Mouse (Mus musculus): ENCODE results near the gene Serinc2. TPM values are rescaled to one million over a fixed set of nuclear protein-coding genes. Genes with fewer than 3 reads are reported as not detected.

Gene Serinc2
- polyA plus RNA-seq, 1 experiment = 66.5 TPM

GRCm38 (mm10) chr4:130302285-130302870, 23.4 kb upstream of the Serinc2 start:
- no peak for TF ChIP-seq CTCF (IDR thresholded peaks at IDR 0.05; ENCODE audit: insufficient read depth, low read length)
- no peak for TF ChIP-seq POLR2A (IDR thresholded peaks at IDR 0.05; ENCODE audit: borderline replicate concordance, extremely low read depth, low read depth, low read length)
- Histone ChIP-seq H3K4me1 (ENCODE audit: control insufficient read depth, insufficient read depth, low read length) (no peaks in the 10 kb centered on the region), H3K4me3 (replicated peaks; ENCODE audit: extremely low read depth, low read depth, low read length) (no peak overlapping the region)
- 57% methylated on average over 12 of the region's 12 CpGs for WGBS
- DNase-seq = no peak

- TF ChIP-seq CTCF (IDR thresholded peaks at IDR 0.05; ENCODE audit: insufficient read depth, low read length) (no peak), POLR2A (IDR thresholded peaks at IDR 0.05; ENCODE audit: borderline replicate concordance, extremely low read depth, low read depth, low read length) (no peak)
- no peak overlapping the region for H3K4me3 ChIP-seq (replicated peaks; ENCODE audit: extremely low read depth, low read depth, low read length)
- H3K4me1 ChIP-seq (ENCODE audit: control insufficient read depth, insufficient read depth, low read length) = no peaks in the 10 kb centered on the region
- 69% methylated on average over 8 of the region's 8 CpGs for WGBS
- DNase-seq = no peak
These were observed 20.6 kb upstream of the Serinc2 start for GRCm38 (mm10) chr4:130299629-130300018.

- Histone ChIP-seq H3K4me3 (replicated peaks; ENCODE audit: extremely low read depth, low read depth, low read length) (no peak overlapping the region), H3K4me1 (ENCODE audit: control insufficient read depth, insufficient read depth, low read length) (no peaks in the 10 kb centered on the region)
- WGBS = 75% methylated on average over 11 of the region's 11 CpGs
- DNase-seq = no peak
- TF ChIP-seq CTCF (IDR thresholded peaks at IDR 0.05; ENCODE audit: insufficient read depth, low read length) = no peak
- no peak for TF ChIP-seq POLR2A (IDR thresholded peaks at IDR 0.05; ENCODE audit: borderline replicate concordance, extremely low read depth, low read depth, low read length)
These were observed 20.0 kb upstream of the Serinc2 start for GRCm38 (mm10) chr4:130298877-130299628.

- DNase-seq = no peak
- Histone ChIP-seq H3K4me3 (replicated peaks; ENCODE audit: extremely low read depth, low read depth, low read length) (no peak overlapping the region), H3K4me1 (ENCODE audit: control insufficient read depth, insufficient read depth, low read length) (no peaks in the 10 kb centered on the region)
- 24% methylated on average over 13 of the region's 13 CpGs for WGBS
- TF ChIP-seq CTCF (IDR thresholded peaks at IDR 0.05; ENCODE audit: insufficient read depth, low read length) (peak; percentile 82), POLR2A (IDR thresholded peaks at IDR 0.05; ENCODE audit: borderline replicate concordance, extremely low read depth, low read depth, low read length) (no peak)
These were observed 18.1 kb upstream of the Serinc2 start for GRCm38 (mm10) chr4:130297123-130297529.

GRCm38 (mm10) chr4:130296243-130296965, 17.4 kb upstream of the Serinc2 start:
- Histone ChIP-seq H3K4me3 (replicated peaks; ENCODE audit: extremely low read depth, low read depth, low read length) (no peak overlapping the region), H3K4me1 (ENCODE audit: control insufficient read depth, insufficient read depth, low read length) (no peaks in the 10 kb centered on the region)
- 87% methylated on average over 13 of the region's 13 CpGs for WGBS
- no peak for TF ChIP-seq CTCF (IDR thresholded peaks at IDR 0.05; ENCODE audit: insufficient read depth, low read length)
- no peak for TF ChIP-seq POLR2A (IDR thresholded peaks at IDR 0.05; ENCODE audit: borderline replicate concordance, extremely low read depth, low read depth, low read length)
- no peak for DNase-seq

- WGBS = 35% methylated on average over 23 of the region's 23 CpGs
- H3K4me3 ChIP-seq (replicated peaks; ENCODE audit: extremely low read depth, low read depth, low read length) = no peak overlapping the region
- TF ChIP-seq CTCF (IDR thresholded peaks at IDR 0.05; ENCODE audit: insufficient read depth, low read length) = no peak
- no peak for TF ChIP-seq POLR2A (IDR thresholded peaks at IDR 0.05; ENCODE audit: borderline replicate concordance, extremely low read depth, low read depth, low read length)
- H3K4me1 ChIP-seq (ENCODE audit: control insufficient read depth, insufficient read depth, low read length) = no peaks in the 10 kb centered on the region
- DNase-seq = peak; percentile 29
These were observed 16.2 kb upstream of the Serinc2 start for GRCm38 (mm10) chr4:130295047-130295745.

- H3K4me1 ChIP-seq (ENCODE audit: control insufficient read depth, insufficient read depth, low read length) = no peaks in the 10 kb centered on the region
- 82% methylated on average over 8 of the region's 8 CpGs for WGBS
- no peak for DNase-seq
- TF ChIP-seq CTCF (IDR thresholded peaks at IDR 0.05; ENCODE audit: insufficient read depth, low read length) (no peak), POLR2A (IDR thresholded peaks at IDR 0.05; ENCODE audit: borderline replicate concordance, extremely low read depth, low read depth, low read length) (no peak)
- H3K4me3 ChIP-seq (replicated peaks; ENCODE audit: extremely low read depth, low read depth, low read length) = no peak overlapping the region
These were observed 15.5 kb upstream of the Serinc2 start for GRCm38 (mm10) chr4:130294513-130294912.

GRCm38 (mm10) chr4:130292271-130292670, 13.3 kb upstream of the Serinc2 start:
- TF ChIP-seq CTCF (IDR thresholded peaks at IDR 0.05; ENCODE audit: insufficient read depth, low read length) = peak; percentile 98
- no peak for TF ChIP-seq POLR2A (IDR thresholded peaks at IDR 0.05; ENCODE audit: borderline replicate concordance, extremely low read depth, low read depth, low read length)
- 2% methylated on average over 4 of the region's 4 CpGs for WGBS
- peak; percentile 74 for DNase-seq
- Histone ChIP-seq H3K4me3 (replicated peaks; ENCODE audit: extremely low read depth, low read depth, low read length) (no peak overlapping the region), H3K4me1 (ENCODE audit: control insufficient read depth, insufficient read depth, low read length) (no peaks in the 10 kb centered on the region)

- DNase-seq = no peak
- no peaks in the 10 kb centered on the region for H3K4me1 ChIP-seq (ENCODE audit: control insufficient read depth, insufficient read depth, low read length)
- 64% methylated on average over 3 of the region's 3 CpGs for WGBS
- no peak for TF ChIP-seq POLR2A (IDR thresholded peaks at IDR 0.05; ENCODE audit: borderline replicate concordance, extremely low read depth, low read depth, low read length)
- TF ChIP-seq CTCF (IDR thresholded peaks at IDR 0.05; ENCODE audit: insufficient read depth, low read length) = no peak
- H3K4me3 ChIP-seq (replicated peaks; ENCODE audit: extremely low read depth, low read depth, low read length) = no peak overlapping the region
These were observed 10.8 kb upstream of the Serinc2 start for GRCm38 (mm10) chr4:130289824-130290223.
